Mouse (Mus musculus) CH12.LX (cell line): Measurements from ENCODE around the gene Atp8a2. TPM values are rescaled to one million over a fixed set of nuclear protein-coding genes. Genes with fewer than 3 reads are reported as not detected.

ENCODE experiments used
- DNase-seq: peaks from one replicate; pipeline ENCODE4 v3.0.0-alpha.2; 2013; ENCODE audit errors: extremely low read depth
- H3K27ac ChIP-seq: 2 replicates; pipeline ENCODE4 v1.5.1; 2012; ENCODE audit warnings: low read depth, mild to moderate bottlenecking, control low read depth, moderate library complexity; ENCODE audit not compliant: insufficient read depth
- H3K27me3 ChIP-seq: replicated peaks from 2 replicates; pipeline ENCODE3; 2012; ENCODE audit warnings: inconsistent platforms
- H3K36me3 ChIP-seq, 2 experiments: replicated peaks in 1 of 2; 2 replicates each; pipeline versions ENCODE3 to v1.6.1; 2012; ENCODE audit warnings: inconsistent platforms in 1 of 2, low read length in 1 of 2, mild to moderate bottlenecking in 1 of 2, mixed read lengths in 1 of 2, moderate library complexity in 1 of 2; ENCODE audit not compliant: control insufficient read depth in 1 of 2, insufficient read depth in 1 of 2
- H3K4me1 ChIP-seq, 2 experiments: 2 replicates each; pipeline ENCODE4 v1.6.1; 2012; ENCODE audit warnings: inconsistent platforms in 1 of 2, moderate library complexity in 1 of 2; ENCODE audit not compliant: insufficient read depth in 2 of 2, control insufficient read depth in 1 of 2
- H3K4me2 ChIP-seq: 2 replicates; pipeline ENCODE4 v1.6.1; 2012; ENCODE audit warnings: low read depth, mild to moderate bottlenecking, control low read depth; ENCODE audit not compliant: poor library complexity, insufficient read depth, severe bottlenecking
- H3K4me3 ChIP-seq, 3 experiments: fragments of 150-350 bp in 1 of 3; sonication (generic) in 1 of 3; replicated peaks in 1 of 3; 2 replicates each; pipeline versions ENCODE3 to v1.5.1; 2011 to 2012; ENCODE audit warnings: low read depth in 2 of 3, low read length in 2 of 3, mild to moderate bottlenecking in 2 of 3, moderate library complexity in 2 of 3, control low read depth in 1 of 3, improper control_type of control experiment in 1 of 3, inconsistent platforms in 1 of 3, mixed read lengths in 1 of 3; ENCODE audit not compliant: poor library complexity in 1 of 3
- H3K79me2 ChIP-seq: replicated peaks from 2 replicates; pipeline ENCODE4 v1.6.1; 2012; ENCODE audit warnings: mild to moderate bottlenecking, moderate library complexity; ENCODE audit not compliant: control insufficient read depth, poor library complexity, insufficient read depth, severe bottlenecking; ENCODE audit errors: extremely low read depth
- H3K9ac ChIP-seq: 2 replicates; pipeline ENCODE4 v1.6.1; 2012; ENCODE audit warnings: low read depth, mild to moderate bottlenecking, control low read depth, moderate library complexity; ENCODE audit not compliant: insufficient read depth
- H3K9me3 ChIP-seq: replicated peaks from 2 replicates; pipeline ENCODE3; 2012; ENCODE audit warnings: low read length, inconsistent platforms, mixed read lengths
- CHD1 ChIP-seq: IDR thresholded peaks from 2 replicates; pipeline ENCODE4 v1.6.1; 2012; ENCODE audit warnings: low read depth, low read length, improper control_type of control experiment, inconsistent platforms
- E2F4 ChIP-seq: IDR thresholded peaks from 2 replicates; pipeline ENCODE4 v1.6.1; 2011; ENCODE audit warnings: low read depth, low read length, improper control_type of control experiment; ENCODE audit not compliant: insufficient replicate concordance
- EP300 ChIP-seq: IDR thresholded peaks from 2 replicates; pipeline ENCODE4 v1.6.1; 2011; ENCODE audit warnings: low read length, improper control_type of control experiment
- GABPA ChIP-seq: IDR thresholded peaks from 2 replicates; pipeline ENCODE4 v1.6.1; 2012; ENCODE audit warnings: low read depth, low read length, improper control_type of control experiment, inconsistent platforms; ENCODE audit not compliant: insufficient replicate concordance
- KAT2A ChIP-seq: IDR thresholded peaks from 2 replicates; pipeline ENCODE4 v1.6.1; 2012; ENCODE audit warnings: low read length, improper control_type of control experiment, inconsistent platforms; ENCODE audit not compliant: insufficient replicate concordance
- MAFK ChIP-seq: IDR thresholded peaks from 2 replicates; pipeline ENCODE4 v1.6.1; 2011; ENCODE audit warnings: low read length, improper control_type of control experiment; ENCODE audit not compliant: insufficient replicate concordance
- MYC ChIP-seq: IDR thresholded peaks from 2 replicates; pipeline ENCODE4 v1.6.1; 2011; ENCODE audit warnings: low read depth, mild to moderate bottlenecking, improper control_type of control experiment, low read length
- NRF1 ChIP-seq: IDR thresholded peaks from 2 replicates; pipeline ENCODE4 v1.6.1; 2014; ENCODE audit warnings: low read depth, mild to moderate bottlenecking, inconsistent platforms, low read length, improper control_type of control experiment, moderate library complexity
- POLR2A ChIP-seq: IDR thresholded peaks from 2 replicates; pipeline ENCODE4 v1.6.1; 2011; ENCODE audit warnings: low read depth, mild to moderate bottlenecking, improper control_type of control experiment, low read length
- POLR2AphosphoS2 ChIP-seq: IDR thresholded peaks from 2 replicates; pipeline ENCODE4 v1.6.1; 2011; ENCODE audit warnings: low read depth, low read length, improper control_type of control experiment
- RCOR1 ChIP-seq: conservative IDR thresholded peaks from 2 replicates; pipeline ENCODE4 v1.6.1; 2012; ENCODE audit warnings: low read depth, mild to moderate bottlenecking, inconsistent platforms, low read length, improper control_type of control experiment
- SMC3 ChIP-seq: IDR thresholded peaks from 2 replicates; pipeline ENCODE4 v1.6.1; 2011; ENCODE audit warnings: low read depth, low read length, improper control_type of control experiment
- TBP ChIP-seq: conservative IDR thresholded peaks from 2 replicates; pipeline ENCODE4 v1.6.1; 2011; ENCODE audit warnings: low read depth, low read length, improper control_type of control experiment
- TCF12 ChIP-seq: IDR thresholded peaks from 2 replicates; pipeline ENCODE4 v1.6.1; 2014; ENCODE audit warnings: low read depth, mild to moderate bottlenecking, inconsistent platforms, low read length, improper control_type of control experiment
- USF1 ChIP-seq: IDR thresholded peaks from 2 replicates; pipeline ENCODE4 v1.6.1; 2014; ENCODE audit warnings: low read depth, mild to moderate bottlenecking, inconsistent platforms, low read length, improper control_type of control experiment
- ZKSCAN1 ChIP-seq: IDR thresholded peaks from 2 replicates; pipeline ENCODE4 v1.6.1; 2012; ENCODE audit warnings: low read depth, inconsistent platforms, low read length, improper control_type of control experiment, borderline replicate concordance
- ZNF384 ChIP-seq: IDR thresholded peaks from 2 replicates; pipeline ENCODE4 v1.6.1; 2012; ENCODE audit warnings: low read depth, low read length, improper control_type of control experiment, inconsistent platforms
- dilution Hi-C: fragments of 300-500 bp; cut with MboI; formaldehyde crosslinking; loops from 2 replicates; pipeline ENCODE4 v1.14.3; 2020; ENCODE audit warnings: low sequenced_read_pairs; ENCODE audit not compliant: extremely low pct_unique_long_range_greater_than_20kb, extremely low pct_ligation_motif_present
- in situ Hi-C: fragments of 300-500 bp; cut with MboI; formaldehyde crosslinking; loops from 3 replicates; pipeline ENCODE4 v1.14.3; 2019; ENCODE audit warnings: low sequenced_read_pairs, low pct_ligation_motif_present, low pct_unique_long_range_greater_than_20kb, mixed read lengths
- polyA plus RNA-seq: library from polyadenylated mRNA; unstranded; fragments of >175 nt; gene quantifications from 2 replicates; pipeline ENCODE4 v1.2.1, GENCODE M21; 2012; ENCODE audit warnings: low read depth; ENCODE audit not compliant: insufficient read length
- total RNA-seq, 2 experiments: library from RNA; depleted of rRNA; stranded (reverse); fragments of 300-350 nt in 1 of 2; fragments of >200 nt in 1 of 2; gene quantifications; 2 replicates each; pipeline ENCODE4 v1.2.3; 2012 to 2014

The Atp8a2 gene
- total and polyA plus RNA-seq, 3 experiments, result 0.15 to 0.29 (median 0.21) TPM

DNA sequence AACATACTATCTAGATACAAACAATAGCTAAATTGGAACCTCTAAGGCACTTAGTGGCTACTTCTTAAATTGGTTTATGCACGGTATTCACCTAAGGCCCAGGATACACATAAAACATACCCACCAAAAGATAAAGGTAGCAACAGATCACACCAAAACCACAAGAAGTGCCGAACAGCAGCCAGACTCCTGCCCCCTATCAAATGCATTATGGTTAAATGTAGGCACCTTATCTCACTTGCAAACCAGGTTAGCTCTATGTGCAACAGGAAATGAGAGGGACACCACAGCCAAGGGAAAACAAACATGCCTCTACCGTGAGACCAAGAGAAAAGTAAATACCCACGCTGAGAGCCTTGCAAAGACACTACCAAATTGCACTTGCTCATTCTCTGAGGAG lies 124.5 kb downstream of the Atp8a2 start:
- no peak for DNase-seq
- Histone ChIP-seq H3K36me3 (no peaks in the 10 kb centered on the region), H3K4me2 (no peak overlapping the region), H3K27ac (no peak overlapping the region)
- no peak for TF ChIP-seq RCOR1
- TF ChIP-seq POLR2A, result no peak
- no peak for TF ChIP-seq USF1
- no peak for TF ChIP-seq TBP
- no peak for TF ChIP-seq GABPA
- TF ChIP-seq SMC3, result no peak
- TF ChIP-seq POLR2AphosphoS2, result no peak
- TF ChIP-seq CHD1, result no peak
- TF ChIP-seq ZKSCAN1, result no peak
- no peak for TF ChIP-seq MAFK
- no peak for TF ChIP-seq KAT2A
- TF ChIP-seq, all 38 proteins: peak for 0
- dilution Hi-C loops (no loop called here), in situ Hi-C loops (no loop called here)
- peaks cover 0 to 10% of the 10 kb centered on the region in 2 experiments; a peak in 2 of 4 replicates for H3K4me1 ChIP-seq
- no peaks in the 10 kb centered on the region for H3K27me3 ChIP-seq
- no peak overlapping the region for H3K4me3 ChIP-seq
- H3K9me3 ChIP-seq, result no peaks in the 10 kb centered on the region
- no peak overlapping the region for H3K9ac ChIP-seq
- no peaks in the 10 kb centered on the region for H3K79me2 ChIP-seq

DNA sequence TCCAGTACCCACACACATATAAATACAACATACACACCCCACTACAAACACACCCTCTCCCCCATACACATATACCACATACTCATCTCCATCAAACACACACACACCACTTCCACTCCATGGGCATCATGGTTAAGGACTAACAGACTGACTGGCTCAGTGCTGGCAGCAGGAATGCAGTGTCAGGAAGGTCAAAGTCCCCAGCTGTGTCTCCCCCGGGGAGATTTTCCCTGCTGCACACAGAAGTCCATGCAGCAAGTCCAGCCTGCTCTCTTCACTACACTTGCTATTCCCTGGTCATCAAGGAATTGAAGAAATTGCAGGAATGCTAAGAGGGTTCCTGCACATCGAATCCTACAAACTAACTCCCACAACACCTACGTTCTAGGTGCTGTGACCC lies 131.8 kb downstream of the Atp8a2 start:
- Histone ChIP-seq H3K9me3 (no peaks in the 10 kb centered on the region), H3K9ac (no peak overlapping the region), H3K4me2 (no peak overlapping the region), H3K4me3 (no peak overlapping the region), H3K36me3 (no peaks in the 10 kb centered on the region)
- in situ Hi-C loops, result no loop called here
- no peak for TF ChIP-seq ZNF384
- no peak for TF ChIP-seq CHD1
- TF ChIP-seq SMC3, result no peak
- TF ChIP-seq KAT2A, result no peak
- TF ChIP-seq POLR2AphosphoS2, result no peak
- no peak for TF ChIP-seq E2F4
- TF ChIP-seq EP300, result no peak
- no peak for TF ChIP-seq MYC
- TF ChIP-seq NRF1, result no peak
- no peak for TF ChIP-seq MAFK
- TF ChIP-seq TCF12, result no peak
- no peak for TF ChIP-seq POLR2A
- TF ChIP-seq, all 38 proteins: peak for 0
- H3K79me2 ChIP-seq, result no peaks in the 10 kb centered on the region
- dilution Hi-C loops, result no loop called here
- H3K27ac ChIP-seq, result no peak overlapping the region
- H3K27me3 ChIP-seq, result no peaks in the 10 kb centered on the region
- DNase-seq, result no peak
- H3K4me1 ChIP-seq, result 0 out of 4 replicates have a peak, but pooled peaks cover 0 to 3% of the 10 kb centered on the region in 2 experiments
